Mouse (Mus musculus) small intestine, adult 2 months (tissue): Measurements from ENCODE around the gene Adcy1.

Experiments
- CTCF ChIP-seq: fragments of 200-500 bp; IDR thresholded peaks from 2 replicates; pipeline ENCODE4 v1.5.1; 2012; ENCODE audit warnings: low read depth, mild to moderate bottlenecking, control low read depth, inconsistent platforms, low read length, moderate library complexity, mixed read lengths; ENCODE audit not compliant: insufficient replicate concordance, insufficient read length; ENCODE audit errors: extremely low read depth
- POLR2A ChIP-seq: fragments of 200-500 bp; IDR thresholded peaks from 2 replicates; pipeline ENCODE4 v1.6.1; 2012; ENCODE audit warnings: low read depth, mild to moderate bottlenecking, control low read depth, inconsistent platforms, low read length, moderate library complexity

GRCm38 (mm10) chr11:7228107-7228506 is 164.8 kb downstream of the Adcy1 start:
- no peak for TF ChIP-seq POLR2A
- no peak for TF ChIP-seq CTCF
